In the genomic region with DNA sequence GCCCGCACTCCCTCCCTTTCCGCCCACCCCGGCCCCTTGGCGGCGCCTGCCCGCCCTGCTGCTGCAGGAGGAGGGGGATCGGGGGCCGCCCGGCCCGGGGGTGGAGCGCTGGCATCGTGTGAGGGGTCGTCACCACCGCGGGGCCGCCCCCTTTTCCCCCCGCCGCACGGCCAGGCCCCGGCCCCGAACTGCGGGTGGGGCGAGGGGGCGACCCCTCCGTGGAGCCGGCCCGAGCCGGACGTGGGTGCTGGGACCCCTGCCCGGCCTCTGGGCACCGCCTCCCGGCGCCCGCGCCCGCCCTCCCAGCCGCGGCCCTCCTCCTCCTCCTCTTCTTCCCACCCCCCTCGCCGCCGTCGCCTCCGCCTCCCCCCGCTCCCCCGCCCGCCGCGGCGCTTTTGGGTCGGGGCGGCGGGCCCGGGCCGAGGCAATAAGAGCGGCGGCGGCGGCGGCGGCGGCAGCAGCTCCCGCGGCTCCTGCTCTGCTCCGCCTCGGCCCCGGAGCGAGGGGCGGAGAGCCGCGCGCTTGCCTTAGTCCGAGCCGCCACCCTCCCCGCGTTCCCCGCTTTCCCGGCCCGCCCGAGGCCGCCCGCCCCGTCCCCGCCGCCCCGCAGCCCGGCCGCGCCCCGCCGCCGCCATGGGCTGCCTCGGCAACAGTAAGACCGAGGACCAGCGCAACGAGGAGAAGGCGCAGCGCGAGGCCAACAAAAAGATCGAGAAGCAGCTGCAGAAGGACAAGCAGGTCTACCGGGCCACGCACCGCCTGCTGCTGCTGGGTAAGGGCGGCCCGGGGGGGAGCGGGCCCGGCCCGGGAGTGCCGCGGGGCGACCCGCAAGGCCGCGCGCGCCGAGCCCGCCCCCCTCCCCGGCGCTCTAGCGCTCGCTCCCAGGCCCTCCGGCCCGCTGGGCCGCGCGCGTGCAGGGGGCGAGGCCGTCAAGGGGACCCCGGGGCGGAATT, we compare ENCODE assay signal across 7 mouse cellular contexts. TPM values are rescaled to one million over a fixed set of nuclear protein-coding genes. Genes with fewer than 3 reads are reported as not detected.
A peak's percentile ranks its signal among the peaks of the same experiment; 100 is the strongest.
DNase-seq lines count a peak whose midpoint lies in the region; ATAC-seq and TF ChIP-seq lines count a peak whose summit lies in the region.

No protein-coding gene starts in this region.

- no peaks in the 10 kb centered on the region for H3K27me3 ChIP-seq in limb, embryonic 14.5 days (ENCODE audit: control insufficient read depth, insufficient read depth, low read length)
- H3K27me3 ChIP-seq in midbrain, embryonic 16.5 days (ENCODE audit: control insufficient read depth, insufficient read depth, low read depth, low read length), result no peaks in the 10 kb centered on the region

- peak; percentile 33 for ATAC-seq in granulocyte monocyte progenitor cell, adult 5-6 weeks (replicated peaks; ENCODE audit: poor library complexity, severe bottlenecking)
- ATAC-seq in limb, embryonic 14.5 days (ENCODE audit: low FRiP score, low read depth), result peak; percentile 85
- ATAC-seq in midbrain, embryonic 16.5 days, result peak; percentile 85

- no peak for TF ChIP-seq POLR2A in limb, embryonic 14.5 days (IDR thresholded peaks at IDR 0.05; ENCODE audit: borderline replicate concordance, extremely low read depth, insufficient read depth, insufficient read length)

- H3K9ac ChIP-seq in limb, embryonic 14.5 days (ENCODE audit: low read depth, low read length, severe bottlenecking), result peak overlapping the region; percentile 100
- peak overlapping the region; percentile 100 for H3K9ac ChIP-seq in midbrain, embryonic 16.5 days (ENCODE audit: low read depth, low read length)

- peaks cover 20% of the 10 kb centered on the region for H3K36me3 ChIP-seq in limb, embryonic 14.5 days (ENCODE audit: control insufficient read depth, insufficient read depth, low read length)
- no peaks in the 10 kb centered on the region for H3K36me3 ChIP-seq in midbrain, embryonic 16.5 days (ENCODE audit: control insufficient read depth, insufficient read depth, low read length)

- peak overlapping the region; percentile 95 for H3K4me3 ChIP-seq in limb, embryonic 14.5 days (replicated peaks; ENCODE audit: low read length)
- peak overlapping the region; percentile 98 for H3K4me3 ChIP-seq in midbrain, embryonic 16.5 days (ENCODE audit: low read depth, low read length)

- WGBS in limb, embryonic 14.5 days, result 1% methylated on average over 37 of the region's 131 CpGs
- 0% methylated on average over 46 of the region's 131 CpGs for WGBS in midbrain, embryonic 16.5 days

- H3K27ac ChIP-seq in limb, embryonic 14.5 days (replicated peaks; ENCODE audit: low read depth, low read length), result peak overlapping the region; percentile 99
- peak overlapping the region; percentile 99 for H3K27ac ChIP-seq in midbrain, embryonic 16.5 days (ENCODE audit: low read length)

- DNase-seq in adrenal gland, adult 8-10 months, result peak; percentile 73
- peak; percentile 91 for DNase-seq in embryo, embryonic 9.5 days (ENCODE audit: extremely low spot score)
- DNase-seq in kidney, adult 11 months, result peak; percentile 74
- DNase-seq in limb, embryonic 14.5 days (ENCODE audit: low spot score), result peak; percentile 88
- DNase-seq in spleen, postnatal 36 days (ENCODE audit: low spot score in 2 of 2), result peak; percentile 69 to 73

- H3K9me3 ChIP-seq in limb, embryonic 14.5 days (ENCODE audit: control insufficient read depth, low read length), result 0 out of 2 replicates have a peak, but pooled peaks cover 4% of the 10 kb centered on the region
- H3K9me3 ChIP-seq in midbrain, embryonic 16.5 days (replicated peaks; ENCODE audit: control insufficient read depth, low read length, poor library complexity, severe bottlenecking), result no peaks in the 10 kb centered on the region; the same call in 1 of the 2 replicates

- peak overlapping the region; percentile 70 for H3K4me2 ChIP-seq in limb, embryonic 14.5 days (replicated peaks; ENCODE audit: low read depth, low read length, severe bottlenecking)
- H3K4me2 ChIP-seq in midbrain, embryonic 16.5 days (ENCODE audit: low read length), result peak overlapping the region; percentile 83

- peaks cover 23% of the 10 kb centered on the region for H3K4me1 ChIP-seq in limb, embryonic 14.5 days (ENCODE audit: control insufficient read depth, insufficient read depth, low read length)
- peaks cover 50% of the 10 kb centered on the region for H3K4me1 ChIP-seq in midbrain, embryonic 16.5 days (ENCODE audit: control insufficient read depth, insufficient read depth, low read length)

RNA-seq across cellular contexts. Expression of a gene that starts 16.6 kb away (rescaled TPM):
- total RNA-seq in adrenal gland, adult 8-10 months (2022), result 1 to 10 TPM; 1.6 to 2.7 (median 2.3) TPM
- total RNA-seq in granulocyte monocyte progenitor cell, adult 5-6 weeks (2014; fragmentation: Nextera tagmentation), result not detected in 2 replicates
- 1.4 and 4.7 TPM in 2 replicates for total RNA-seq in granulocyte monocyte progenitor cell, adult 5-6 weeks (2017)
- polyA plus RNA-seq in limb, embryonic 14.5 days (2012; rRNA removed), result 0.65 and 0.73 TPM in 2 replicates
- 11.7 and 13.4 TPM in 2 replicates for polyA plus RNA-seq in limb, embryonic 14.5 days (2014; fragmentation: Nextera tagmentation; extraction: Ambion mirVana)
- 11.1 and 15.0 TPM in 2 replicates for polyA plus RNA-seq in midbrain, embryonic 16.5 days (2015; fragmentation: Nextera tagmentation; extraction: Ambion mirVana)

RNA-seq across cellular contexts. Expression of a gene that starts 45.8 kb away (rescaled TPM):
- 1,000 to 10,000 TPM; 2,052 to 2,625 (median 2,313) TPM for total RNA-seq in adrenal gland, adult 8-10 months (2022)
- total RNA-seq in granulocyte monocyte progenitor cell, adult 5-6 weeks (2014; fragmentation: Nextera tagmentation), result 447 and 478 TPM in 2 replicates
- total RNA-seq in granulocyte monocyte progenitor cell, adult 5-6 weeks (2017), result 212 and 260 TPM in 2 replicates
- polyA plus RNA-seq in limb, embryonic 14.5 days (2012; rRNA removed), result 2,875 and 2,934 TPM in 2 replicates
- polyA plus RNA-seq in limb, embryonic 14.5 days (2014; fragmentation: Nextera tagmentation; extraction: Ambion mirVana), result 2,366 and 2,381 TPM in 2 replicates
- 1,445 and 1,454 TPM in 2 replicates for polyA plus RNA-seq in midbrain, embryonic 16.5 days (2015; fragmentation: Nextera tagmentation; extraction: Ambion mirVana)

Comparison
In these comparisons a context has a peak if more than half of its experiments do, and no peak if none do; other contexts are left out.
1. Peak in every context shown above with its lines: DNase-seq, ATAC-seq, H3K4me3 ChIP-seq and H3K27ac ChIP-seq.
2. ATAC-seq: peak in every context shown above with its lines; median percentile 85 in limb, embryonic 14.5 days; 85 in midbrain, embryonic 16.5 days; 33 in granulocyte monocyte progenitor cell, adult 5-6 weeks.
3. RNA of a gene that starts 45.8 kb away (total RNA-seq): 2,052 to 2,625 TPM in adrenal gland, adult 8-10 months; 212 to 478 TPM in granulocyte monocyte progenitor cell, adult 5-6 weeks; every median in the first group is over 4 times any median in the second.